Mouse (Mus musculus) heart, embryonic 10.5 days (tissue): ENCODE results near the gene Gm10837. TPM values are rescaled to one million over a fixed set of nuclear protein-coding genes. Genes with fewer than 3 reads are reported as not detected.
A peak's percentile ranks its signal among the peaks of the same experiment; 100 is the strongest.

Experiments
- DNase-seq: peaks from one replicate; pipeline ENCODE4 v3.0.0-alpha.2; 2017; ENCODE audit warnings: low spot score
- H3K27ac ChIP-seq: fragments of 300-500 bp; sonication (generic); 2 replicates; pipeline ENCODE4 v1.5.1; 2016; ENCODE audit warnings: mild to moderate bottlenecking
- H3K27me3 ChIP-seq: fragments of 300-500 bp; sonication (generic); 2 replicates; pipeline ENCODE4 v1.6.1; 2016; ENCODE audit warnings: mild to moderate bottlenecking; ENCODE audit not compliant: poor library complexity, insufficient read depth, severe bottlenecking
- H3K36me3 ChIP-seq: fragments of 300-500 bp; sonication (generic); 2 replicates; pipeline ENCODE4 v1.6.1; 2016; ENCODE audit warnings: mild to moderate bottlenecking, moderate library complexity
- H3K4me1 ChIP-seq: fragments of 300-500 bp; sonication (generic); 2 replicates; pipeline ENCODE4 v1.6.1; 2016; ENCODE audit warnings: mild to moderate bottlenecking
- H3K4me3 ChIP-seq: fragments of 300-500 bp; sonication (generic); 2 replicates; pipeline ENCODE4 v1.5.1; 2016; ENCODE audit warnings: mild to moderate bottlenecking, moderate library complexity
- H3K9me3 ChIP-seq: fragments of 300-500 bp; sonication (generic); 2 replicates; pipeline ENCODE4 v1.6.1; 2016; ENCODE audit warnings: mild to moderate bottlenecking, moderate library complexity
- WGBS: fragments of 180-500 bp; shearing (Covaris S2); methylation state at CpG from one replicate; pipeline ENCODE4 v1.1.7; 2016; 5-methylcytosine and 5-hydroxymethylcytosine counted together
- polyA plus RNA-seq: library from polyadenylated mRNA; unstranded; fragments of >200 nt; fragmentation: Nextera tagmentation; extraction: Ambion mirVana; gene quantifications from 2 replicates; pipeline ENCODE4 v1.2.1, GENCODE M21; 2016

The Gm10837 gene
- polyA plus RNA-seq, 1 experiment from 2014 or later = not detected

DNA sequence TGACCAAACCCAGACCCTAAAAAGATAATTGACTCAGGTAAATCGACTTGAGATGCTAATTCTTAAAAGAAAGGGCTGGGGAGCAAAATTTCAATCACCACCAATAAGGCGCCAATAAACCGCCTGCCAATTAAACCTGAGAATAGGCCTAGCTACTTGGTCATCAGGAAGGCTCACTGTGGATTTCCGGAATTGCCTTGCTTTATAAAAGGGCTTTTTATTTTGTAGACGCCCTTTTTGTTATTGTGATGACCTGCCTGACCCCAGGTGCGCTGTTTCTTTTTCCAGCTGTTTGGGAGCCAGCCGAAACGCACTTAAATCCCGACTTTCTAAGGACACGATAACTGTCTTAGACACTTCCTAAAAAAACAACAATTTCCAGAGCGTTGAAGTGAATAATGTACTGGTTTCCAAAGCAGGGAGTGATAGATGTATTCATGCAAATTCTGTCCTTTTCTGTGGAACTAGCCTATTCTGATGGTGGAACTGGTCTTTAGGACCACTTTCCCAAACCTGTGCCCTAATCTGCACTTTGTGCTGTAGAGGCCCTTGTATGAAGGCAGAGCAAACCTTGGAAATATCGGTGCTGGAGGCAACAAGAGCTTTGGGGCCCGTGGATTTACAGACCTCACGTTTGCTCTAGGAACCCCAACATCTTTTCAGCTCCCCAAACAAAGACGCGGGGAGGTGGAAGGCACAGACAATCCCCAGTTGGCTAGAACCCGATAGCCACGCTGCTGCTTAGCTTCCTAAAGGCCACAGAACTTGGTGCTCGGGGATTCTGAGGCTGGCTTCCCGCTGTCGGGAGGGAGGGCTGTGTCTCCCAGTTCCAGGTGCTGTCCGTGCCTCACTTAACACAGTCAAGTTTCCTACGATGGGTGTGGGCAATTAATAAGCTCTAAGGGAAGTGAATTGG is 22.2 kb upstream of the Gm10837 start:
- Histone ChIP-seq H3K4me3 (no peak overlapping the region; the same call in 1 of the 2 replicates), H3K27ac (no peak overlapping the region), H3K36me3 (no peaks in the 10 kb centered on the region), H3K9me3 (no peaks in the 10 kb centered on the region), H3K27me3 (peaks cover 99% of the 10 kb centered on the region), H3K4me1 (peaks cover 24% of the 10 kb centered on the region)
- no peak for DNase-seq
- 8% methylated on average over 23 of the region's 23 CpGs for WGBS

DNA sequence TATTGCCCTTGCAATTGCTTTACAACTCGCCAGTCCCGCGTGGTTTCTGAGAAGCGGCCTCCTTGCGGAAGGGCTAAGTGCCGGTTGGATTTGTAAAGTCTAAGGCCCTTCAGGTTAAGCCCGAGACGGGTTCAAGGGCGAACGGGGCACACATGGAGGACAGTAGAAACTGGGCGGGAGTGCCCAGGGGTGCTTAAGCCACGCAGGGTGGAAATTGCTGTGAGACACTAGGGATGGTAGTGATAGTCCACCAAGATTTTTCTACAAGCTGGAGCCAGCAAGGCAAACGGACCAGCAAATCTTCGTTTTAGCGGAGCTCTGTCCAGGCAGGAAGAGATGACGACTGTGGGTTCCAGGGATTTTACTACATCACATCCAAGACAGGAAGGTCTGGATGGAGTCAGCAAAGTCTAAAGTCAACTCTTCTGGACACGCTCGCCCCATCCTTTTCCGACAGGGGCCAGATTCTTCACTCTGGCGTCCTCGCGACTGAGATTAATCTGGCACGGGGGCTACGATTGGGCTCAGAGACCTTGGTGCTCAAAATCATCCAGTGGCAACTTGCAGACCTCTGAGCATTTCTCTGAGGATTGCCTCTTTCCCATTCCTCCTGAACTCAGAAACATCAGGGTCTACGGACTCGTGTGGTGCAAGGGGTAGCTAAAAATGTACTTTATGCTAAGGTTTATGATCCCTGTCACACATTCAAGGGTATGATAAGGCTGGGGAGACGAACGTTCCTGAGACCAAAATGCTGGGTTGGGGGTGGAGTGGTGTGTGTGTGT is 21.2 kb upstream of the Gm10837 start:
- H3K4me1 ChIP-seq = peaks cover 24% of the 10 kb centered on the region
- no peak overlapping the region; the same call in 1 of the 2 replicates for H3K4me3 ChIP-seq
- 2% methylated on average over 28 of the region's 28 CpGs for WGBS
- H3K9me3 ChIP-seq = no peaks in the 10 kb centered on the region
- H3K36me3 ChIP-seq = no peaks in the 10 kb centered on the region
- DNase-seq = no peak
- peaks cover 99% of the 10 kb centered on the region for H3K27me3 ChIP-seq
- H3K27ac ChIP-seq = no peak overlapping the region

DNA sequence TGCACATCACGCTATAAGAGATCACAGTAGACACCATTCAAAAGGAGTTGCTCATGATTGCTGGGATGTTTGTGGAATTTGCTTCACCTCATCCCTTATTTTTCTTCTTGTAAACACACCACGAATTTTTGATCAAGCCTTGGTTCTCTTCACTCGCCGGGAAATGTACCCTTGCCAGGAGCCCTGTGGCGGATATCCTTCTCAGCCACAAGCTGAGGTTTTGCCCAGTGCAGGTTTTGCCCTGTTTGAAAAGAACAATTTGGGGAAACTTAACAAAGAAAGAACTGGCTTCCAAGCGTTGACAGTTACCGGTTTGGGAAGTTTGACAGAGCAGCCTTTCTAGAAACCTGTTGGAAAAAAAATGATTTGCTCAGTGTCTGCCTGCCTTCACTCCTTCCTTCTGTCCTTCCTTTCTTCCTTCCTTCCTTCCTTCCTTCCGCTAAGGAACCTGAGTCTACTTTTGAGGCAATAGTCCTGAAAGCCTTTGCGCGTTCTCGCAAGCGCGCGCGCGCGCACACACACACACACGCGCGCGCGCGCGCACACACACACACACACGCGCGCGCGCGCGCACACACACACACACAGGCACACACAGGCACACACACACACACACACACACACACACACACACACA is 18.8 kb upstream of the Gm10837 start:
- H3K4me3 ChIP-seq = no peak overlapping the region
- H3K27me3 ChIP-seq = peaks cover 99% of the 10 kb centered on the region
- WGBS = 10% methylated on average over 31 of the region's 31 CpGs
- H3K27ac ChIP-seq = no peak overlapping the region
- no peak for DNase-seq
- no peaks in the 10 kb centered on the region for H3K36me3 ChIP-seq
- H3K9me3 ChIP-seq = no peaks in the 10 kb centered on the region
- H3K4me1 ChIP-seq = peaks cover 31% of the 10 kb centered on the region

DNA sequence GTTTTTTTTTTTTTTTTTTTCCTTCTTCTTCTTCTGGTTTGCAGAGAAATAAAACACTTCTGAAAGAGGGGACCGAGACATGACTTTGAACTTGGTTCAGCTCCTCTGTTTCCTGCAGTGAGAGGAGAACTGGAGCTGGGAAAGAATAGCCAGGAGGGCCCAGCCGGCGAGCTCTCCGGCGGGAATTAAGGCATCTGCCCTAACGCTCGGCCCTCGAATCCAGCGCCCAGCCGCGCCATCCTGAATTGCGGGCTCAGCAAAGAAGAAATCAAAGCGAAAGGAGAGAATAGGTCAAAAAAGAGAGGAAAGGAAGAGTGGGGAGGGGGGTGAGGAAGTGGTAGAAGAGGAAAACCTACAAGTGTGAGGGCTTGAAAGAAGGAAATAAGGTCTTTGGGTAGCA is 18.2 kb upstream of the Gm10837 start:
- WGBS = under 1% methylated on average over 13 of the region's 13 CpGs
- DNase-seq = no peak
- H3K4me3 ChIP-seq = no peak overlapping the region
- H3K4me1 ChIP-seq = peaks cover 31% of the 10 kb centered on the region
- H3K27me3 ChIP-seq = peaks cover 99% of the 10 kb centered on the region
- H3K36me3 ChIP-seq = no peaks in the 10 kb centered on the region
- H3K27ac ChIP-seq = no peak overlapping the region
- H3K9me3 ChIP-seq = no peaks in the 10 kb centered on the region

DNA sequence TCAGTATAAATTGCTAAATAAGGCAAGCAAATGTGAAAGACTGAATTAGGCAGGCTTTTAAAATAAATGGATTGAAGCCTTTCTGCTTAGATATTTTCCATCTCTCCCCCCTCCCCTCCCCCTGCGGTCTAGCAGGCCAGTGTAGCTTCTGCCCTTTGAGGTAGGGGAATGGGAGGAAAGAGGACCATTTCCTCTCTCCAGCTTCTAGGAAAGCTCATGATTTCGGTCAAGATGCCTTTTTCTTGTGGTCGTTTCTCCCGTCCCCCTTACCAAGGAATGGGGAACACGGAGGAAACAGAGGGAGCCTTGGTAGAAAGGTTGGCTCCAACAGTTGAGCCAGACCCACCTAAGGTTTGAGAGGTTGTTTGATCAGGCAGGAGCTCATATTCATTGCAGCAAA is 17.7 kb upstream of the Gm10837 start:
- Histone ChIP-seq H3K36me3 (no peaks in the 10 kb centered on the region), H3K9me3 (no peaks in the 10 kb centered on the region), H3K27me3 (peaks cover 98% of the 10 kb centered on the region), H3K27ac (no peak overlapping the region), H3K4me1 (peaks cover 31% of the 10 kb centered on the region), H3K4me3 (no peak overlapping the region)
- no peak for DNase-seq
- WGBS = 2% methylated on average over 5 of the region's 5 CpGs

DNA sequence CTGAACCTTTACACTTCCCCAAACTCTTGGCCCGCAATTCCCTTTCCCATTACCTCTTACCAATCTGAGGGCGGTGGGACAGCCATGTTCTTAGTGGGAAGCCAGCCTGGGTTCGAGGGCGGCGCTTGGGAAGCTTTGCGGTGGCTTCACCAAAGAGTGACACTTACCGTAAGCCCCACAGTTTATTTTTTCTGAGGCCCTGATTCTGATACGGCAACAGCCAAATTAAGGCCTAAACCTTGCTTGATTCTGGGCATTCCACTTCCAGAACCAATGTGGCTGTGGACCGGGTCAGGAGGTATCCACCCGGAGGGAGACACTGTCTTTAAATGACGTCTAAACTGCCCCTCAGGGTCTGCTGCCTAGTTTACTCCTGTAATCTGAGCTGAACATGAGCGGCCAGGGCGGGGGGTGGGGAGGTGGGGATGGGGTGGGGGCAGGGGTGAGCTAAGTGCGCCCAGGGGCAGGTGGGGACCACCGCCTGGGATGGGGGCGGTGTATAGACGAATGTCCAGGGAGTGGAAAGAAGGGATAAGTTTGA is 17.1 kb upstream of the Gm10837 start:
- Histone ChIP-seq H3K36me3 (no peaks in the 10 kb centered on the region), H3K4me1 (peaks cover 31% of the 10 kb centered on the region), H3K4me3 (no peak overlapping the region; the same call in 1 of the 2 replicates), H3K27ac (no peak overlapping the region), H3K27me3 (peaks cover 98% of the 10 kb centered on the region), H3K9me3 (no peaks in the 10 kb centered on the region)
- no peak for DNase-seq
- WGBS = under 1% methylated on average over 17 of the region's 17 CpGs

DNA sequence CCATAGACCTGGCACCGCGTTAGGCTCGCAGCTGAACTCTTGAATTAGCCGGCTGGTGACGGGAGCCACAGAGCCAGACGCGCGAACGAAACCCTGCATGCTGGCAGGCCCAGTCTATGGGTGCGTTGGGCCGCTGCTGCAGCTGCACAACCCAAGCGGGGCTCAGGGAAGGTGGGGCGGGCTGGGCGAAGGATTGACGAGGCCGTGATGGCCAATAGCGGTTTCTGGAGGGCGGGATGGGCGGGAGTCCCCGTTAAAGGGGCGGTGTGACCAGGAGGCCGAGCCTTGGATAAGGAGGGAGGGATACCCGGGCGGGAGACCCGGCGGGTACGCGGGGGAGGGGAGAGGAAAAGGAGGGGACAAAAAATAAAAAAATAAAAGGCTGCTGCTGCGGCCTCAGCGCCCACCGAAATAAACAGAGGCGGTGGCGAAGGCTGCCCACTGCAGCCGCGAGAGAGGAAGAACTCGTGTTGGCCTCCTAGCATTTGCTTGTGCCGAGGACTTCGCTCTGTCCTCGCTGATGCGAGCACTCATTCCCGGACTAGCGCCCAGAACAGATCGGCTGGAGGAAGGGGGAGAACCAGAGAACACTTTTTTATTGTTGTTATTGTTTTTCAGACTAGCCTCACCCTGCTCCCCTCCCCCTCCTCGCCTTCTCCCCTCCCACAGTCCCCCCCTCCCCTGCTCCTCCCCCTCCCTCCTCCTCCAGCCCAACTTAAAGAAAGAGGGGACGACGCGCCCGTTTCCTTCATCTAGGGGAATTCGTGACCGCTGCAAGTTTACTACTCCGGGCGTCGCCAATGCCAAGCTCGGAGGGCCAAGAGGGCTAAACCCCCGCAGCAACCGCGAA is 16.1 kb upstream of the Gm10837 start:
- Histone ChIP-seq H3K4me1 (peaks cover 38% of the 10 kb centered on the region), H3K36me3 (no peaks in the 10 kb centered on the region), H3K9me3 (no peaks in the 10 kb centered on the region), H3K27ac (no peak overlapping the region), H3K4me3 (peak overlapping the region; percentile 64), H3K27me3 (peaks cover 97% of the 10 kb centered on the region)
- WGBS = under 1% methylated on average over 57 of the region's 57 CpGs
- DNase-seq = peak; percentile 86

DNA sequence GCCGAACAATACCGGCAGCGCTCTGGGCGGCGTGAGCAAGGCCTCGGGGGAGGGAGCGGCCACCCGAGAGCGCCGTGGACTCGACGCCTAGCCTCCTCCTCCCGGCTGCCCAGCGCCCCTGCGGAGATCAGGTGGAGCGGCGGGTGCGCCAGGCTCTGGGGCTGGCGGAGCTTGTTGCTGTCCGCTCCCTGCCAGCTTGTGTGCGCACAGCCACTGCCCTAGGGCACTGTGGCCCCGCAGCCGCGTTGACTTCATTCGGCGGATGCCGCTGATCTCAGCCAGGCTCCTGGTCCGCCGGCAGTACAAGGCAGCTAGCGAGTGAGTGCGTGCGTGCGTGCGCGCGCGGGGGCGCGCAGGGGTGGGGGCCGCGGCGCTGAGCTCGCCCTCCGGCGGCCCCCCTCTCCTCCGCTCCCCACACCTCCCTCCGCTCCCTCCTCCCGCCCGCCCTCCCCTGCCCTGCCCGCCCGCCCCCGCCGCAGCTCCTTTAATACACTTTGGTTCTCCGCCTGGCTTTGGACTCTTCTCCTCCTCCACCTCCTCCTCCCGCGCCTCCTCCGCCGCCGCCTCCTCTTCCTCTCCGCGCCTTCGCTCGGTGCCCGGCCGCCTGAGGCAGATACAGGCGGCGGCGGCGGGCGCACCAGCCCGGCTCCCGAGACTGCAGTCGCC is 15.4 kb upstream of the Gm10837 start, which contains the start of gene Zic2:
TSS of gene Zic2 (plus strand) at position 545 of the 666 bp plus-strand sequence.
- H3K4me3 ChIP-seq = peak within 1 kb of the TSS; percentile 64
- H3K36me3 ChIP-seq = no peaks in the 10 kb centered on the region
- H3K4me1 ChIP-seq = peaks cover 38% of the 10 kb centered on the region
- no peaks in the 10 kb centered on the region for H3K9me3 ChIP-seq
- H3K27ac ChIP-seq = peak within 1 kb of the TSS; percentile 3; the same call in 1 of the 2 replicates
- under 1% methylated on average over 44 of the region's 73 CpGs for WGBS
- peaks cover 96% of the 10 kb centered on the region for H3K27me3 ChIP-seq
- DNase-seq = peak; percentile 78

DNA sequence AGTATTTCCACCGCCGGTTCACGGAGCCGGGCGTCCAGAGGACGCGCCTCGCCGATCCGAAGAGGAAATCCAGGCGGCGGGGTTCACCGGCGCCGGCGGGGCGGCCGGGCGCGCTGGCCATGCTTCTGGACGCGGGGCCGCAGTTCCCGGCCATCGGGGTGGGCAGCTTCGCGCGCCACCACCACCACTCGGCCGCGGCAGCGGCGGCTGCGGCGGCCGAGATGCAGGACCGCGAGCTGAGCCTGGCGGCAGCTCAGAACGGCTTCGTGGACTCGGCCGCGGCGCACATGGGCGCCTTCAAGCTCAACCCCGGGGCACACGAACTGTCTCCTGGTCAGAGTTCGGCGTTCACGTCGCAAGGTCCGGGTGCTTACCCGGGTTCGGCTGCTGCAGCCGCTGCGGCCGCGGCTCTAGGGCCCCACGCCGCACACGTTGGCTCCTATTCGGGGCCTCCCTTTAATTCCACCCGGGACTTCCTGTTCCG is 14.8 kb upstream of the Gm10837 start:
- Histone ChIP-seq H3K9me3 (no peaks in the 10 kb centered on the region), H3K4me3 (peak overlapping the region; percentile 64), H3K27ac (peak overlapping the region; percentile 3; the same call in 1 of the 2 replicates), H3K27me3 (peaks cover 96% of the 10 kb centered on the region), H3K4me1 (peaks cover 38% of the 10 kb centered on the region), H3K36me3 (no peaks in the 10 kb centered on the region)
- under 1% methylated on average over 65 of the region's 65 CpGs for WGBS
- DNase-seq = peak; percentile 75

DNA sequence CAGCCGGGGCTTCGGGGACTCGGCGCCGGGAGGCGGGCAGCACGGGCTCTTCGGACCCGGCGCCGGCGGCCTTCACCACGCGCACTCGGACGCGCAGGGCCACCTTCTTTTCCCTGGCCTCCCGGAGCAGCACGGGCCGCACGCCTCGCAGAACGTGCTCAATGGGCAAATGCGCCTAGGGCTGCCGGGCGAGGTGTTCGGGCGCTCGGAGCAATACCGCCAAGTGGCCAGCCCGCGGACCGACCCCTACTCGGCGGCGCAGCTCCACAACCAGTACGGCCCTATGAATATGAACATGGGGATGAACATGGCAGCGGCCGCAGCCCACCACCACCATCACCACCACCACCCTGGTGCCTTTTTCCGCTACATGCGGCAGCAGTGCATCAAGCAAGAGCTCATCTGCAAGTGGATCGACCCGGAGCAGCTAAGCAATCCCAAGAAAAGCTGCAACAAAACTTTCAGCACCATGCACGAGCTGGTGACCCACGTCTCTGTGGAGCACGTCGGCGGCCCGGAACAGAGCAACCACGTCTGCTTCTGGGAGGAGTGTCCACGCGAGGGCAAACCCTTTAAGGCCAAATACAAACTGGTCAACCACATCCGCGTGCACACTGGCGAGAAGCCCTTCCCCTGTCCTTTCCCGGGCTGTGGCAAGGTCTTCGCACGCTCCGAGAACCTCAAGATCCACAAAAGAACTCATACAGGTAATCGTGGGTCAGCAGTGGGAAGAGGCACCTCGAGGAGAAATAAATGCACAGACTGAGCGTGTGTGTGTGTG is 14.2 kb upstream of the Gm10837 start:
- DNase-seq = peak; percentile 79
- H3K36me3 ChIP-seq = no peaks in the 10 kb centered on the region
- peaks cover 38% of the 10 kb centered on the region for H3K4me1 ChIP-seq
- no peaks in the 10 kb centered on the region for H3K9me3 ChIP-seq
- no peak overlapping the region for H3K27ac ChIP-seq
- under 1% methylated on average over 62 of the region's 62 CpGs for WGBS
- peak overlapping the region; percentile 64 for H3K4me3 ChIP-seq
- peaks cover 96% of the 10 kb centered on the region for H3K27me3 ChIP-seq

DNA sequence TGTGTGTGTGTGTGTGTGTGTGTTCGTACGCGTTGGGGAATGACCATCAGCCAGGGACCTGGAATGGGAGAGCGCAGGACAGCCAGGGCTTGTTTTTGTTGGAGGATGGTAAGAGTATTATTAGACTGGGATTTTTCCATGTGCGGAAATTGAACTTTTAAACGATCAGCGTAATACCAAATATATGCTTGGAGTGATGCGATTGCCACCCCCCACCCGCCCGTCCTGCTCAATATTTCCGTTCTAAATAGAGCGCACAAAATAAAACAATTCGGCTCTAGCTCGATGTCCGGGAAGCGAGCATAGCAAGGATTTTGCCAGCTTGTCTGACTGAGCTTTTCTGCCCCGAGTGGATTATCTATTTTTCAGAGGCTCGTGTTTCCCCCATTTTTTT is 13.6 kb upstream of the Gm10837 start:
- Histone ChIP-seq H3K9me3 (no peaks in the 10 kb centered on the region), H3K4me3 (no peak overlapping the region), H3K4me1 (peaks cover 38% of the 10 kb centered on the region), H3K27me3 (peaks cover 96% of the 10 kb centered on the region), H3K36me3 (no peaks in the 10 kb centered on the region), H3K27ac (no peak overlapping the region)
- no peak for DNase-seq
- under 1% methylated on average over 18 of the region's 18 CpGs for WGBS
